Mouse (Mus musculus) lung, embryonic 15.5 days (tissue): ENCODE results near the gene Gm49776. TPM values are rescaled to one million over a fixed set of nuclear protein-coding genes. Genes with fewer than 3 reads are reported as not detected.
A peak's percentile ranks its signal among the peaks of the same experiment; 100 is the strongest.

ENCODE experiments used
- ATAC-seq: fragments of 200-750 bp; cut with Nextera tagmentation; 2 replicates; pipeline ENCODE4 v1.8.0; 2017; ENCODE audit warnings: moderate number of reproducible peaks, borderline replicate concordance; ENCODE audit not compliant: low FRiP score, low TSS enrichment; ENCODE audit errors: extremely low read depth
- H3K27ac ChIP-seq: fragments of 300-500 bp; sonication (generic); 2 replicates; pipeline ENCODE4 v1.5.1; 2015; ENCODE audit warnings: moderate library complexity, mild to moderate bottlenecking, inconsistent platforms
- H3K27me3 ChIP-seq: fragments of 300-500 bp; sonication (generic); 2 replicates; pipeline ENCODE4 v1.6.1; 2015; ENCODE audit warnings: inconsistent platforms
- H3K36me3 ChIP-seq: fragments of 300-500 bp; sonication (generic); 2 replicates; pipeline ENCODE4 v1.6.1; 2015; ENCODE audit warnings: inconsistent platforms
- H3K4me1 ChIP-seq: fragments of 300-500 bp; sonication (generic); 2 replicates; pipeline ENCODE4 v1.6.1; 2015; ENCODE audit warnings: inconsistent platforms
- H3K4me2 ChIP-seq: fragments of 300-500 bp; sonication (generic); 2 replicates; pipeline ENCODE4 v1.6.1; 2015; ENCODE audit warnings: inconsistent platforms, mild to moderate bottlenecking, moderate library complexity
- H3K4me3 ChIP-seq: fragments of 300-500 bp; sonication (generic); 2 replicates; pipeline ENCODE4 v1.5.1; 2015; ENCODE audit warnings: mild to moderate bottlenecking, inconsistent platforms
- H3K9ac ChIP-seq: fragments of 300-500 bp; sonication (generic); 2 replicates; pipeline ENCODE4 v1.6.1; 2015; ENCODE audit warnings: inconsistent platforms
- H3K9me3 ChIP-seq: fragments of 300-500 bp; sonication (generic); 2 replicates; pipeline ENCODE4 v1.6.1; 2016; ENCODE audit warnings: inconsistent platforms
- WGBS: fragments of 180-500 bp; shearing (Covaris S2); methylation state at CpG from one replicate; pipeline ENCODE4 v1.1.7; 2015; 5-methylcytosine and 5-hydroxymethylcytosine counted together
- polyA plus RNA-seq: library from polyadenylated mRNA; unstranded; fragments of >200 nt; fragmentation: Nextera tagmentation; extraction: Ambion mirVana; gene quantifications from 2 replicates; pipeline ENCODE4 v1.2.1, GENCODE M21; 2015

Gene Gm49776
- polyA plus RNA-seq, 1 experiment from 2014 or later = 2.4 TPM

DNA sequence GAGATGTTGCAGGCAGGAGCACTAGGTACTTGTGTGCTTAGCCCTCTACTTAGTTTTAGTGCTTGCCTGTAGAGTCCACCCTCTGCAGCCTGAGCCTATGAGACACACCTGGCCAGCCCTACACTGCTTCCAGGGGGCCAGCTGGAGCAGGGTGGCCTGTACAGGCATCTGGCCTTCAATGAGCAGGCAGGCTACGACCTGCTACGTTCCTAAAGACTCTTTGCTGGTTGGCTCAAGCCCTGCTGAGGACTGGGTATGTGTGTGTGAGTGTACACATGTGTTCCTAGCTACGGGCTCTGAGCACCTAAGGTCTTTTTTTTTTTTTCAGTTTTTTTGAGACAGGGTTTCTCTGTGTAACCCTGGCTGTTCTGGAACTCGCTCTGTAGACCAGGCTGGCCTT, 26.7 kb downstream of the Gm49776 start:
- H3K4me1 ChIP-seq = peaks cover 35% of the 10 kb centered on the region
- no peaks in the 10 kb centered on the region for H3K9me3 ChIP-seq
- no peak overlapping the region for H3K4me3 ChIP-seq
- 68% methylated on average over 4 of the region's 4 CpGs for WGBS
- no peak for ATAC-seq
- peaks cover 20% of the 10 kb centered on the region for H3K36me3 ChIP-seq
- H3K27me3 ChIP-seq = no peaks in the 10 kb centered on the region
- no peak overlapping the region for H3K9ac ChIP-seq
- H3K4me2 ChIP-seq = no peak overlapping the region
- no peak overlapping the region for H3K27ac ChIP-seq

DNA sequence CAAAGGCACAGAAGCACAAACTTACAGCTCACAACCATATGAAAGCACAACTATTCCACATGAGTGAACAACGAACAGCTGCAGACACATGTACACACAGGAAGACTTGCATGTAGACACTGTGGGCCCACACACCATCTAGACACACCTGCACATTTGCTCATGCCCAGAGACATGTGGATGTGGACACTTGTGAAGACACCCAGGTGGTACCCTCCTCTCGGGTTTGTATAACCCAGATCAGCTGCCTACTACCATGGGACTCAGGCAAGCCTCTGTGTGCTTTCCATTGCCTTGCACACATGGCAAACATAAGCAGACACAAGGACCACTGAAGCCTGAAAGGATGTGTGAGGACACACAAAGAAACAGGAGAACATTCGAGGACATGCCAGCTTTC, 27.1 kb downstream of the Gm49776 start:
- 77% methylated on average over 3 of the region's 3 CpGs for WGBS
- Histone ChIP-seq H3K27ac (no peak overlapping the region), H3K9ac (no peak overlapping the region), H3K4me3 (no peak overlapping the region), H3K4me2 (no peak overlapping the region), H3K4me1 (peaks cover 31% of the 10 kb centered on the region), H3K9me3 (no peaks in the 10 kb centered on the region), H3K27me3 (no peaks in the 10 kb centered on the region), H3K36me3 (peaks cover 24% of the 10 kb centered on the region)
- no peak for ATAC-seq

- no peak overlapping the region for H3K27ac ChIP-seq
- no peaks in the 10 kb centered on the region for H3K27me3 ChIP-seq
- H3K36me3 ChIP-seq = peaks cover 28% of the 10 kb centered on the region
- H3K9ac ChIP-seq = no peak overlapping the region
- H3K4me2 ChIP-seq = no peak overlapping the region
- no peaks in the 10 kb centered on the region for H3K9me3 ChIP-seq
- ATAC-seq = no peak
- no peak overlapping the region for H3K4me3 ChIP-seq
- WGBS = 76% methylated on average over 6 of the region's 6 CpGs
- peaks cover 28% of the 10 kb centered on the region for H3K4me1 ChIP-seq
Observed at GRCm38 (mm10) chr16:18230617-18231016, 27.5 kb downstream of the Gm49776 start.

DNA sequence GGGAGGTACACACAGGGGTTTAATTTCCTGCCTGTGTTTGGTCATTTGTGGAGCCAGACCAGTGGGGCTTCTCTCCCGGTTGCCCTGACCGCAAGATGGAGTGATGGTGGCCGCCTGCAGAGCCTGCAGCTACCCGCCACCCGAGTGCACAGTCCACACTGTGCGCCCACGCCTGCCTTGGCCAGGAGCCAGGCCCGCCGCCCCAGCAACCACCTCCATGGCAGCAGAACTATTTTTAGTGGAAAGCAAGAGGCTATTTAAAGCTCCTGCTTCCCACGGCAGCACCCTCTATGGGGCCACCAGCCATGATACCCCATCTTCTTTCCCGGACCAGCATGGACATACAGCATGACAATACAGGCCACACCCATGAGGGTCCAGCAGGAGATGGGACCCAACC, 28.5 kb downstream of the Gm49776 start:
- Histone ChIP-seq H3K4me1 (peaks cover 28% of the 10 kb centered on the region), H3K27ac (no peak overlapping the region), H3K9me3 (no peaks in the 10 kb centered on the region), H3K36me3 (peaks cover 38% of the 10 kb centered on the region), H3K9ac (no peak overlapping the region), H3K27me3 (no peaks in the 10 kb centered on the region), H3K4me2 (no peak overlapping the region), H3K4me3 (no peak overlapping the region)
- WGBS = 58% methylated on average over 11 of the region's 11 CpGs
- ATAC-seq = no peak

GRCm38 (mm10) chr16:18228856-18229255, 29.3 kb downstream of the Gm49776 start:
- H3K27me3 ChIP-seq = no peaks in the 10 kb centered on the region
- no peak overlapping the region for H3K9ac ChIP-seq
- no peak overlapping the region for H3K27ac ChIP-seq
- 90% methylated on average over 4 of the region's 4 CpGs for WGBS
- H3K36me3 ChIP-seq = peaks cover 45% of the 10 kb centered on the region
- H3K4me3 ChIP-seq = no peak overlapping the region
- no peaks in the 10 kb centered on the region for H3K9me3 ChIP-seq
- peaks cover 22% of the 10 kb centered on the region for H3K4me1 ChIP-seq
- H3K4me2 ChIP-seq = no peak overlapping the region
- ATAC-seq = no peak

- H3K27me3 ChIP-seq = no peaks in the 10 kb centered on the region
- H3K4me1 ChIP-seq = 0 out of 2 replicates have a peak, but pooled peaks cover 14% of the 10 kb centered on the region
- H3K36me3 ChIP-seq = peaks cover 54% of the 10 kb centered on the region
- H3K9me3 ChIP-seq = no peaks in the 10 kb centered on the region
- ATAC-seq = no peak
- no peak overlapping the region for H3K9ac ChIP-seq
- H3K4me3 ChIP-seq = no peak overlapping the region
- no peak overlapping the region for H3K27ac ChIP-seq
- WGBS = 91% methylated on average over 20 of the region's 20 CpGs
- no peak overlapping the region for H3K4me2 ChIP-seq
Observed at GRCm38 (mm10) chr16:18227897-18228422, 30.2 kb downstream of the Gm49776 start.

DNA sequence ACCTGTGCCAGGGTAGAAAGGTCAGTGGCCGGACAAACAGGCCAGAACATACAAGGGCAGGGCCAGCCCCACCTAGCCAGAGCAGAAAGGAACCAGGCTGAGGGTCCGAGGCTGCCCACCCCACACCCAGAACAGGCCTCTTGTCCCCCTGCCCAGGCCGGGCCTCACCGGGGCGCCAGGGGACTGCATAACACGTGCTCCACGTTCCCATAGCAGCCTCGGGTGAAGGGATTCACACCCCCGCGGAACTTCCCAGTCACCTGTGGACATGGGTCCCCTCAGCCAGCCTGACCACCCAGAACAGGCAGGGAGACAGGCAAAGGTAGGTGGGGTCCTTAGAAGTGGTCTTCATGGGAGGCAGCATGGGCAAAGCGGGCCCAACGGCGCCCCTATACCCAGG, 30.9 kb downstream of the Gm49776 start:
- H3K36me3 ChIP-seq = peaks cover 60% of the 10 kb centered on the region
- H3K9ac ChIP-seq = no peak overlapping the region
- H3K4me1 ChIP-seq = 0 out of 2 replicates have a peak, but pooled peaks cover 14% of the 10 kb centered on the region
- no peak overlapping the region for H3K4me2 ChIP-seq
- no peak for ATAC-seq
- H3K27ac ChIP-seq = no peak overlapping the region
- no peaks in the 10 kb centered on the region for H3K9me3 ChIP-seq
- WGBS = 87% methylated on average over 13 of the region's 13 CpGs
- no peak overlapping the region for H3K4me3 ChIP-seq
- no peaks in the 10 kb centered on the region for H3K27me3 ChIP-seq

DNA sequence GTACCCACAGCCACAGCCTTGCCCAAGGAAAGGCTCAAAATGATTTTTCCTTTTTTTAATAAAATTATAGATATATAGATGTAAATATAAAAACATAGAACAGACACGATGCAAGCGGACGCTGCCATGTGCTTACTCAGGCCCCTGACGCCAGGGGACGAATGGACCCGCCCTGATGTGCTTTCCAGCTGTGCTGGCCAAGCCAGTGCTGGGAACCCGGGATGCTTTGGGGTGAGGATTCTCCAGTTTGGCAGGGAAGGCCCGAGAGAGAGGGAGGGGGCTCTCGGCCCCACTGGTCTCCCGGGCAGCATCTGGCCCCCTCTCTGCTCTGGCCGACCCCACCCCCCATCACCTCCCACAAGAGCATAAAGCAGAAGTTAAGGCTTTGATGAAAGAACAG, 35.9 kb downstream of the Gm49776 start:
- ATAC-seq = no peak
- Histone ChIP-seq H3K9me3 (no peaks in the 10 kb centered on the region), H3K36me3 (peaks cover 46% of the 10 kb centered on the region), H3K4me1 (peaks cover 14% of the 10 kb centered on the region), H3K27ac (no peak overlapping the region), H3K27me3 (no peaks in the 10 kb centered on the region), H3K4me3 (no peak overlapping the region), H3K9ac (no peak overlapping the region), H3K4me2 (no peak overlapping the region)
- WGBS = 66% methylated on average over 11 of the region's 11 CpGs

- Histone ChIP-seq H3K4me3 (no peak overlapping the region), H3K9me3 (no peaks in the 10 kb centered on the region), H3K36me3 (peaks cover 41% of the 10 kb centered on the region), H3K4me1 (peaks cover 14% of the 10 kb centered on the region), H3K4me2 (no peak overlapping the region), H3K9ac (no peak overlapping the region), H3K27me3 (no peaks in the 10 kb centered on the region), H3K27ac (no peak overlapping the region)
- ATAC-seq = no peak
- 81% methylated on average over 11 of the region's 11 CpGs for WGBS
Observed at GRCm38 (mm10) chr16:18221543-18221898, 36.6 kb downstream of the Gm49776 start.

GRCm38 (mm10) chr16:18220856-18221542, 37.1 kb downstream of the Gm49776 start:
- H3K9me3 ChIP-seq = no peaks in the 10 kb centered on the region
- no peak overlapping the region for H3K4me2 ChIP-seq
- H3K4me3 ChIP-seq = no peak overlapping the region
- peaks cover 14% of the 10 kb centered on the region for H3K4me1 ChIP-seq
- no peak for ATAC-seq
- H3K36me3 ChIP-seq = peaks cover 36% of the 10 kb centered on the region
- no peak overlapping the region for H3K27ac ChIP-seq
- no peak overlapping the region for H3K9ac ChIP-seq
- H3K27me3 ChIP-seq = no peaks in the 10 kb centered on the region
- WGBS = 87% methylated on average over 6 of the region's 6 CpGs

DNA sequence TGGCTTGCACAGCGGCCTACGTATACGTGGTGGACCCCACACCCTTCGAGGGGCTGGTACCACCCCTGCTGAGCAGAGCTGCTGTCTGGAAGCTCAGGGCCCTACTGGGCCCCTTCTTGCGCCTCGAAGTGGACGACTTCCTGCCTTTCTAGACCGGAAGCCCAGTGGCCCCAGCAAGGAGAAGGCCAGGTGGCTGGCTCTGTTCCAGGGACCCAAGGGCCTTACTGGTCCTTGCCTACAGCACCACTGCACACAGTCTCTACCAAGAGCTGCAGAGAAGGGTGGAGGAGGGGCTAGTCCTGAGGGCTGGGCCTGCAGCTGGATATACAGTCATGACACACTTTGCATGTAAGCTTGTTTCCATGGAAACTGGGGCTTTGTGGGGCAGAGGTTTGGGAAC, 38.1 kb downstream of the Gm49776 start:
- peak; percentile 64; the same call in 1 of the 2 replicates for ATAC-seq
- H3K27ac ChIP-seq = peak overlapping the region; percentile 29; the same call in 1 of the 2 replicates
- no peaks in the 10 kb centered on the region for H3K9me3 ChIP-seq
- H3K9ac ChIP-seq = no peak overlapping the region
- no peak overlapping the region; the same call in 1 of the 2 replicates for H3K4me2 ChIP-seq
- WGBS = 22% methylated on average over 8 of the region's 8 CpGs
- peaks cover 14% of the 10 kb centered on the region for H3K4me1 ChIP-seq
- H3K4me3 ChIP-seq = no peak overlapping the region
- H3K36me3 ChIP-seq = peaks cover 26% of the 10 kb centered on the region
- no peaks in the 10 kb centered on the region for H3K27me3 ChIP-seq

DNA sequence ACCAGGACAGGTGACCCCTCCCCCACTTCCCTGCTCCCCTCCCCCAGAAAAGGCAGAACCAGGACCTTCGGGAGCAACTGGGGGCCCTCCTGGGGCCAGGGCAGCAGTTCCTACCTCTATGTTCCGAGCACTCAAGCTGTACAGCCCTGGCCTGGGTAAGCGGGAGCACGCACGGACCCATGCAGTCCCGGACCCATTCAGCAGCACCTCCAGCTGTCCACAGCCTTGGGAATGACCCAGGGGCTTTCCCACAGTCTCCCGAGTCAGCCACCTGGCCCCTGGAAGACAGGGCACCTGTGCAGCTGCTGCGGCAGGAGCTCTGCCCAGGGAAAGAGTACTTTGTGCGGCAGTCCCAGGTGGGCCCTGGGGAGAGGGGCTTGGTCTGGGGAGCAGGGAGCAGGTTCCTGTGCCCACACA, 39.5 kb downstream of the Gm49776 start:
- peaks cover 12% of the 10 kb centered on the region; the same call in 1 of the 2 replicates for H3K36me3 ChIP-seq
- no peaks in the 10 kb centered on the region for H3K9me3 ChIP-seq
- no peak overlapping the region for H3K27ac ChIP-seq
- H3K4me1 ChIP-seq = peaks cover 19% of the 10 kb centered on the region
- no peak for ATAC-seq
- no peak overlapping the region for H3K4me3 ChIP-seq
- H3K27me3 ChIP-seq = no peaks in the 10 kb centered on the region
- no peak overlapping the region for H3K9ac ChIP-seq
- H3K4me2 ChIP-seq = no peak overlapping the region
- 69% methylated on average over 9 of the region's 9 CpGs for WGBS
